Mouse (Mus musculus): ENCODE results near the gene Fry.
A peak's percentile ranks its signal among the peaks of the same experiment; 100 is the strongest.

Fry gene

DNA sequence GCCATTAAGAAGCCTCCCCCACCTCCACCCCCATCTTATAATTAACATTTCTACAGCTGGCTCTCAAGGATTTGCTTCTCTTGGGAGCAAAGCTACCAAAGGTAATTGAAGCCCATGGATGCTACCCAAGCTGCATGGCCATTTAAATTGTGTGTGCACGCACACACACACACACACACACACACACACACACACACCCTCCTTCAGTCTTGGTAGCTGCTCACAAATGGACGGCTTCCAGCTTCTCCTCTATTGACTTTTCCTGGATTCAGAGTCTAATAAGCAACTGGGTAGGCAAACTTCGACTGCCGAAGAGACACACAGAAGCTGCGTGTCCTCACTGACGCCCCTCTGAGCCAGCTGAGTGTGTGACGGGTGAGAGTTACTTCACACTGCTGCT is 11.7 kb downstream of the Fry start:
- no peak for DNase-seq (ENCODE audit: low spot score)

DNA sequence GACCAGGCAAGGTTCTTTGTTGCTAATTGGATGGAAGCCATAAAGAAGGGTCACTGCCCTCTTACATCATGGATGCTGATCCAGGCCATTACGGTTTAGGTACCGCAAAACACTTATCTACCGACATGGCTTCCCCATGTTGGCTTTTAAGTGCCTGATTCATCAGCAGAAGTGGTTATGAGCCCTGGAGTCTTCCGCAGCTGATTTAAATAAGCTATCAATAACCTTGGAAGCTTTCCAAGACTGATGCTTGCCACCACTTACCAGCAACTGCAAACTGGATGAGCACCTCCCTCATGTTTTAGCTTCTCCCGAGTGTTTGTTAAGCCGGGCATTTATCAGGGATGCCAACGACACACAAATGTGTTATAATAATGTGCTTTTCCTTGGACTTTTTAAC is 12.7 kb downstream of the Fry start:
- no peak for DNase-seq (ENCODE audit: low spot score)

DNA sequence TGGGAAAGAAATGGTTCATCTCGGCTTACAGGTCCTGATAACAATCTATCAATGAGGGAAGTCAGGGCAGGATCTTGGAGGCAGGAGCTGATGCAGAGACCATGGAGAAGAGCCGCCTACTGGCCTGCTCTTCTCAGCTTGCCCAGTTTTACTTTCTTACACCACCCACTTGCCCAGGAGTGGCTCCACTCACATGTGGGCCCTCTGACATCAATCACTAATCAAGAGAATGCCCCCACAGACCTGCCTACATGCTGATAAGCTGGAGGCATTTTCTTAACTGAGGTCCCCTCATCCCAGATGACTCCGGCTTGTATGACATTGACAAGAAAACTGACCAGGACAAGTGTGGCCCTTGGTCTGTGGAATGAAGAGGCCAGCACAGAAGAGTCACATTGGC is 16.2 kb downstream of the Fry start:
- no peak for DNase-seq (ENCODE audit: low spot score)

DNA sequence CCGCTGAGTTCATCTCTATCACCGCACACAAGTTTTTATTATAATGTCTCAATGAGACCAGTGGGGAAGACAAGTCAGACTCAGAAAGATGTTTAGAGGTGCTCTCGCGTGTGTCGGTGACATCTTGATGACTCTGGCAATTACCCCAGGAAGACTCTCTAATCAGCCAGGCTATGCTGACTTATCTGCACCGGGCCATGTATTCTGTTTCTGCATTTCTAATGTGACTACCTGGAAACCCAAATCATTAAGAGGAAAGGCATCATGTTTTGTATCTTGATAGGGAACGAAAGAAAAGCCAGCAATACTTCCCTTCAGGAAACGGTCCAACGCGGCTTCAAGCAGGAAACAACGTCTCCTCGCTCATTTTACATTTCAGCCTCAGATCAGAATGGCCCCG is 17.1 kb downstream of the Fry start:
- DNase-seq (ENCODE audit: low spot score): no peak

DNA sequence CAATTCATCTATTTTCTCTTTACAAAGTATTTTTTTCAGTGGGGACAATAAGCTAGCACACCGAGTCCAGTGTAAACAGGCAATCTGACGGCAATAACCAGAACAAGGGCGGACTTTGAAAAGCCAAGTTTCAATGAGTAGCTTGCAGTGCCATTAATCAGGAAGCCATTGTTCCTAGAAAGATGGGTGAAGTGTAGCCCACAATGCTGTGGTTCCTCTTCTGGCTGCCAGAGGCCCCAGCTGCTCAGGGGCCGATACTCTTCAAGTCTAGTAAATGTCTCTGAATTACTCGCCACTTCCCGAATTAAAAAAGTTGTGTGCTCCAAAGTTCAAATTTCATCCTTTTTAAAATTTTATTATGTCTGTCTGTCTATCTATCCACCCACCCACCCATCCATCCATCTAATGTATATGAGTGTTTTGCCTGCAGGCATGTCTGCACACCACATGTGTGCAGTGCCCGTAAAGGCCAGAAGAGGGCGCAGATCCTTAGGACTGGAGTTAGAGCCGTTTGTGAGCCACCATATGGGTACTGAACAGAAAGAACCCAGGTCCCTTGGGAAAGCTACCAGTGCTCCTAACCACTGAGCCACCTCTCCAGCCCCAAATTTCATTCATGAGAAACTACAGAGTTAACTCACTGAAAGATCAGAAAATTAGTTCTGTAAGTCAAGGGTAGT is 19.5 kb downstream of the Fry start:
- no peak for DNase-seq (ENCODE audit: low spot score)

DNA sequence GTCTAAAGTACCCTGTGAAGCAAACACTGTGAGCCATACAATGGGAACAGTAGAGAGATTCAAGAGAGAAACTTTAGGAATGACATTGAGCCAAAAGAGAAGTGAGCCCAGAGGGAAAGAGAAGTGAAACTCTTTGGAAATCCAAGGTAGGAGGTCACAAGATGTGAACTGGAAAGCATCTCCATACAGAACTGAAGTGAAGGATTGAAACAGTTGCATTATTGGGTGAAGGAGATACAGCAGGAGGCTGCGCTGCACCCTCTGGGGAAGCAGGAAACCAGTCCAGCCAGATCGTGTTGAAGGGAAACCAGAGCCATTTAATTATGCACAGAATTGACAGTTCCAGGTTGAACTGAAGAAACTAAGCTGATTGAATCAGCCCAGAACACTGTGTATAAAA is 22.1 kb downstream of the Fry start:
- no peak for DNase-seq (ENCODE audit: low spot score)

DNA sequence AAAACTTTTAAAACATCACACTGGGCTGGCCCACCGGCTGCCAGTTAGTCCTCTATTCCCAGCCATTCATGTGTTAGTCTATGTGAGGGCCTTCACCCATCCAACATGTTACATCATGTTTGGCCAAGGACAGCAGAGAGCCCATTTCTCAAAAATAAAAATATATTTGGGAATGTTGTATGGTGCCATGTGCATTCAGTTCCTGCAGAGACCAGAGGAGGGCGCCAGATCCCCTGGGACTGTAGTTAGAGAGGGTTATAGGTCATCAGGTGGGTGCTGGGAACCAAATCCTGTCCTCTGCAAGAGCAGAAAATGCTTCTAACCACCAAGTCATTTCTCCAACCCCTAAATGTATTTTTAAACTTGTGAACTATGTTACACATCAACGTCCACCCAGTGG is 27.5 kb downstream of the Fry start:
- DNase-seq (ENCODE audit: low spot score): no peak

DNA sequence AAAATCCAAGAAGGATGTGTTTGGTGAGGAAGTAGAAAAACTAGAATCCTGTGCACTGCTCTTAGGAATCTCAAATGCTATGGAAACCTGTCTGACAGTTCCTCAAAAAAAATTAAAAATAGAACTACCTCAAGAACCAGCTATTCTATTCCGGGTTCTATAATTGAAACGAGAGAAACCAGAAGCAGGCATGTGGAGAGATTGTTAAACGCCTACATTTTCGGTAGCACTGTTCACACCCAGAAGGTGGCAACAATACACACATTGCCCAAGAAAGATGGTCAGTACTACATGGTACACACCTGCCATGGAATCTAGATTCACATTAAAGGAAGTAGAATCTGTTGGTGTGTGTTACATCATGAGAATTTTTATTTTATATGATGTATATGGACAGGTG is 28.2 kb downstream of the Fry start:
- DNase-seq (ENCODE audit: low spot score): no peak

DNA sequence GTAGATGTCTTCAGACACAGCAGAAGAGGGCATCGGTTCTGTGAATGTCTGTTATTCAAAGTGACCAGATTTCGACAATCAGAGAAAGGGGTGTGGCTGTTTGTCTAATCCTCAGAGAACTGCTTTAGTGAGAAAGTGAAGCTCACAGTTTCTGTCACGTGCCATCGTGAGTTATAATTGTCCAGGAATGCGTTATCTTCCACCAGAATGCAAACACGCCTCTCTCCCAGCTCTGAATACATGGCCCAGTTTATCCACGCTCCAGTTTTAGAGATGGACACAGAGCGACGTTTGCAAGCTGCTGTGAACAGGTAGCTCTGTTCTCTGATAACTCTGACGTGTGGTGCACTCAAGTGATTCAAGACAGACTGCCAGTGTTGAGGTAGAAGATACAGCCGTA is 31.3 kb downstream of the Fry start:
- no peak for DNase-seq (ENCODE audit: low spot score)

DNA sequence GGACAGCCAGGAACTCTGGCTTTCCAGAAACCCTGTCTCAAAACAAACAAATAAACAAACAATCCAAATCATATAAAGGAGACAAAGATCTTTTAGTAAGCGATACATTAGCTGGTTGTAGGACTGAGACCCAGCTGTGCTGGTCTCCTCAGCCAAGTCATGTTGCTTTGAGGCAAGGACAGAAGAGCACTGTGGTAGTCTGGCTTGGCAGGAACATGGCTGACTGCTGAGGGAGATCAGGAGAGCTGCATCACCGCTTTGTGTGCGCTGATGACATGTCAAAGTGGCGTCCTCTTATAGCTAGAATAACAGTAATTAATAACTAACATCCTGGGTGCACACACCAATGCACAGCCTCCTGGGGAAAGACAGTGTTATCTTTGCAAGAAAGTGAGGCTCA is 32.5 kb downstream of the Fry start:
- DNase-seq (ENCODE audit: low spot score): no peak

DNA sequence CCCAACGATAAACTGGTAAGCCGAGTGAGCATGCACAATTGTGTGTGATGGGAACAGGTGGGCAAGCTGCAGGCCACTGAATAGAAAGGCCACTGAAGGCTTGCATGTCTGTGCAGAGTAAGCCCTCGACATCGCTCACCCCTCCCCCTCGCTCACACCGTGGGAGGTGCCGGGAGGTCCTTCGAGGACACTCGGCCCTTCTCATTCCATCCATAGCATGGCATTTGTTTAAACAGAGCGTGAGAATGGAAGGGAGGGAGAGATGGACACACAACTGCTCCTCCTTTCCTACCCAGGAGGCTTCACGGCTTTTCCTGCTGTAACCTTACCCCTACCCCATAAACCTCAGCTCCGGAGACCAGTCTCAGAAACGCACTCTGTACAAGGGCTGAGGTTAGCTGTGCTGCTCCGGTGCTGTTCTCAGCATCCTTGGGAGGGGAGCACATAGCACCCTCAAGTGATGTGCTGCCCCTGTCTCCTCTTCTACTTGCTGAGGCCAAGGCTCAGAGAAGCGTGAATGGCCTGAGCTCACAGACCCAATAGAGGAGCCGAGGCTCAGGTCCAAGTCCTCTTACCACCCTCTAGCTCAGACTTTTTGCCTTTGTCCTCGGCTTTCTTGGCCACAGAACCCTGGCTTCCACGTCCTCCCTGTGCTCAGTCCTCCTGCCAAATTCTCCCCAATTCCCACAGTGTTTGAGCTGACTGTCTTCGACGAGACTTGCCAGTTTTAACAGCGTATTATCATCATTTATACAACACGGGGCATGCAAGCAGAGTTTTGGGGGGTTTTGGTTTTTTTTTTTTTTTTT is 33.8 kb downstream of the Fry start:
- no peak for DNase-seq (ENCODE audit: low spot score)

DNA sequence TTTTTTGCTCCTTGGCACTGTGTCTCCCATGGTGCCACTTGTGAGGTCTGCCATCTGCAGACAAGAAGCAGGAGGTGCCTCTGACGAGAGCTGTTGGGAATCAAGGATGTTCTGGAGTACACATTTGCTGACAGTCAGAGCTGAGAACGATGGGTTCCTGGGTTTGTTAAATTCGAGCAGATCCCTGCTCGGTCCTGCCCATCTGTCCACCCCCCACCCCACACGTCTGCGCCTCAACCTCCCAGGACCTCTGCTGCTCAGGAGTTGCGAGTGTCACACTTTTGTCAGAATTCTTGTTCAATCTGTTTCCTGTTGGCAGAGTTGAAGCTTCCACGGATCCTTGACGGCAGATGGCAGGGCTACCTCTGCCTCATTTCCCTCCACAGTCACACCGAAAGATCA is 34.4 kb downstream of the Fry start:
- no peak for DNase-seq (ENCODE audit: low spot score)

DNA sequence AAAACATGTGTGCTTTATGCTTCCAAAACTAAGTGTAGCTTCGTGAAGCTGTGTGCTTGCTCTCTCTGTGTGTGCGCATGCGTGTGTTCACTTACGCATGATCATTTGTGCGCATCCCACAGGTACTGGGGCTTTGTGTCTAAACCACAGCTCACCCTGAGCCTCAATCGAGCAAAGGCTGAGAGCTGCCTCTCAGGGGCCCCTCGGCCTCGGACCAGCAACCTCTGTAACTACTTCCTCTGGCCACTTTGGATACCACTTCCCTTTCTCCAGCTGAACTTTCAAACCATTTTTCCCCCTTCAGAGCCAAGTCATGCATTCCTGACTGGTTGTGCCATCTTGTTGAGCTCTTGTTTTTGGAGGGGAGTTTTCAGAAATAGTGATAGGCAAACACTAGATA is 36.9 kb downstream of the Fry start:
- no peak for DNase-seq (ENCODE audit: low spot score)

DNA sequence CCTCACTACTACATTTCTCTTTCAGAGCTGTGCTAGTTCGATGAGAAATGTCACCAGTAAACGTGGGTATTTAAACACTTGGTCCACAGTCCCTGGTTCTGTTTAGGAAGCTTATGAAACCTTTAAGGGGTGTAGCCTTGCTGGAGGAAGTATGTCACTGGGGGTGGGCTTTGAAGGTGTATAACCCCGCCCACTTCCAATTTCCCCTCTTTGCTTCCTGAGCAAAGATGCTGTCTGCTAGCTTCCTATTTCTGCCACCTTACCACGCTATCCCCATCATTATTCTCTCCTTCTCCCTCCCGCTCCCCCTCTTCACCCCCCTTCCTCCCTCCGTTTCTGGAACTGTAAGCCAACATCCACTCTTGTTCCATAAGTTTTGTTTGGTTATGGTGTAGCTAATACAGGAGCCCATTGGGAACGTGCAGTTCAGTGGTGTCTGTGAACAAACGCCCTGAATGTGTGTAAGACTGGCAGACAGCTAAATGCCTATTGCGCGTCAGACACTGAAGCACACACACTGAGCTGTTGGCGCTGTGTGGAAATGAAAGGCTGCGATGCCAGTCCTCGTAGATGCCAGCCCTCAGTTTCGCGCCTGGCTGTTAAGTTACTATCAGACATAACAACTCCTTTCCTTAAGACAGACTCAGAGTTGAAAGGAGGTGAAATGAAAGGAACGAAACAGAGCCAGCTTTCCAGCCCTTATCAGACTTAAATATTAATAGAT is 37.8 kb downstream of the Fry start:
- DNase-seq (ENCODE audit: low spot score): no peak

DNA sequence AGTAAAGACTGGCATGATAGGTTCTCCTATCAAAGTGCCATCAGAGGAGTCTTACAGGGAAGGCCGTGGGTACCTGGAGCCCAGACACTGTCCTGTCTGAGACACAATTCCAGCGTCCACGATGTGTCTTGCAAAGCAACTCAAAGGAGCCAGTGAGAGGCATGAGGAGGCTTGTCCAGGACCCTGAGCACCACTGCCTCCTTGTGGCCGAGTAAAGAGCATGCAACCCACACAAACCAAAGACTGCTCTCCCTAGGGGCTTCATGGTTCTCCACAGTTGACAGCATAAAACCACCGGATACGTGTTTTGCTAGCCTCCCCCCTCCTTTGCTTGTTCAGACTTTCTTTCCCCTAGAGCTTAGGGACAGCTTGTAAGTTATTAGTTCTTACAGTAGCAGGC is 39.2 kb downstream of the Fry start:
- peak; percentile 42 for DNase-seq (ENCODE audit: low spot score)

DNA sequence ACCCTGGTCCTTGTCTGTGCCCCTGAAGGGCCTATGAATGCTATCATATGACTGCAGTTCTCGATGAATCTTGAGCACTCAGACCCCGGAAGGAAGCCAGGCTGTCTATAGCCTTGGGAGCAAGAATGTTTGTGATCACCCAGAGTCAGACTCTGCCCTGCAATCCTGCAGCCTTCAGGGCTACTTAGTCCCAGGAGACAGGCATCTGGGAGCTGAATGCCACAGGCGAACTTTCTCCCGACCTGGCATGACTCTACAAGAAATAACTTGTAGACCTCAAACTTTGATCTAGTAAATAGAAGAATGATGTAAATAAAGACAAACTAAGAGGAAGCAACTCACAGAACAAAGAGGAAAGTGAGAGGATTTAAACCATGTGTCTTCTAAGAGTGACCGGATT is 40.7 kb downstream of the Fry start:
- DNase-seq (ENCODE audit: low spot score): no peak

DNA sequence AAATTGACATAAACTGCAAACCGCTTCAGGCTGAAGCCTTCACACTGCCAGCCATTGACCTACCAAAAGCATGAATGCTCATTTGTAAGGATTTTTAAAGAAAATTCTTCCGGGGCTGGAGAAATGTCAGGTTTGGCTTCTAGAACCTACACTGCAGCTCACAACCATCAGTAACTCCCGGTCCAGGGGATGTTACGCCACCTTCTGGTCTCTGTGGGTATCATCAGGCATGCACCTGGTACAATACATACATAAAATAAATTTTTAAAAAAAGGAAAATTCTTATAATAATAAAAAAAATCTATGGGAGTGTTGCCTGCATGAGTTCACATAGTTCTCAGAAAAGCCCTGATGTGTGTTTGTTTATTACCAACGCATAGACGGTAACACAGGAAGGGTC is 42.7 kb downstream of the Fry start:
- DNase-seq (ENCODE audit: low spot score): no peak

DNA sequence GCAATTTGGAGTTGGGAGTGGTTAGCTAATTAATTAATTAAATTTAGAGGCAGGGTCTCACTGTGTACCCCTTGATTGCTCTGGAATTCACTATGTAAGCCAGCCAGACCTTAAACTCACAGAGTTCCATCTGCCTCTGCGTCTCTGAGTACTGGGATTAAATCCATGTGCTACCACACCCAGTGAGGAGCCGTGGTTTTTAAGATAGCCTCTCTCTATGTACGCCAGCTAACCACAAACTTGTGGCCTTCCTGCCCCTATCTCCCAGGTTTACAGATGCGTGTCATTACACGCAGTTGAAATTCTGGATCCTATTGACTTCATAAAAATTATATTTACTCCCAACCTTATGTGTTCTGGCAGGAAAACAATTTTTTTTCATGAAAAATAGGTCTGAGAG is 43.5 kb downstream of the Fry start:
- no peak for DNase-seq (ENCODE audit: low spot score)

DNA sequence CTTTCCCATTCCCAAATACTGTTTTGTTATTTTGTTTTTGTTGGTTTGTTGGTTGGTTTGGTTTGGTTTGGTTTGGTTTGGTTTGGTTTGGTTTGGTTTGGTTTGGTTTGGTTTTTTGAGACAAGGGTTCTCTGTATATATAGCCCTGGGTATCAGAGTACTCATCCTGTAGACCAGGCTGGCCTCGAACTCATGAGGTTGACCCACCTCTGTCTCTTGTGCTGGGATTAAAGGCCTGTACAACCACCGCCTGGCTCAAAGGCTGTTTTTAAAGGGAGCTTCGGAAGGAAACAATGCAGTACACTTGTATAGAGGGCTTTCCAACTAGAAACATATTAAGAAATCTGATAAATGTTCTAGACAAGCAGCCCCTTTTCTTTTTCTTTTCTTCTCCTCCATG is 46.2 kb downstream of the Fry start:
- no peak for DNase-seq (ENCODE audit: low spot score)

DNA sequence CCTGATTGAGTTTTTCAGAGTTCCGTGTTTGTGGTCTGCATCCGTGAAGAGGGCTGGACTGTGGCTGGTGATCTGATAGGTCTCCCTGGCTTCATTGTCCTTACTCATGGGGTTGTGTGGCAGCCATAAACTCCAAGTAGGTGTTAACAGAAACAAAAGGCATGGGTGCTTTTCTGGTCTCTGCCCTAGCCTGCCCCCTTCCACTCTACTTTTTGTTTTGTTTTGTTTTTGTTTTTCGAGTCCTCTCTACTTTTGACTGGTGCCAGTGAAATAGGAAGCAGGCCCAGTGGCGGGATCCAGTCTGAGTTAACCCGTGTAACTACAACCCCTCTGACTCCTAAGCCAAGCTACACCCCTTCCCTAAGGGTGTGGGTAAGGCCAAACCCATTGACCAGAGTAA is 48.4 kb downstream of the Fry start:
- no peak for DNase-seq (ENCODE audit: low spot score)

DNA sequence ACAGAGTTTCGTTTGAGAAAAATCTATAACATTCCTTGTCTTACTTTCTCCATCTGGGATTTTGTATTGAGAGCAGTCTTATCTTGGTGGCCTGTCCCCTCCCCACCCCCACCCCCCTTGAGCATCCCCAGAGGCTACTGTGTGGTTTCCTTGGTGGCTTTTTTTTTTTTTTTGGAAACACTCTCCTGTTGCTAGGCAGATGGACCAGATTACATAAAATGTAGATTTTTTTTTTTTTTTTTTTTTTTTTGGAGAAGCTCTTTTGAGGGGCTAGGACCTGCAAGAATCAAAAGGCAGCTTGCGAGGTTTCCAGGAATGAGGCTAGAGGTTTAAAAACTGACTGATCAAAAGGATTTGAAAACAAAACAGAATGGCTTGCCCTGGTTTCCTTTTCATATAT is 48.8 kb downstream of the Fry start:
- no peak for DNase-seq (ENCODE audit: low spot score)

DNA sequence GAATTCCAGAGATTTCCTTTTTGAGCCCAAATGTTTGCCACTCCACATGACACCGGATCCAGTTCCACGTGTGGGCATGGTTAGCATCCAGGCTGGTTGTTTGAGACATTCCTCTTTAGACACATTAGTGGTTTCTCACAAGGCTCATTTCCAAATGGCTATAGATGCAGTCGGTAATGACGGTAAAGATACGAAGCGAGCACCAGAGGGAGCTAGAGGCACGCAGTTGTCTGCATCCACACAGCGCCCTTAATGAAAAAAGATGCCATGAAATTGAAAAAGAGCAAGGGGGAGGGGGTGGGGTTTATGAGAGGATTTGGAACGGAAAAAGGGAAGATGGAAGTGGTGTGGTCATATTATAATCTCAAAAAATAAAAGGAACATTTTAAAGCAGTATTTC is 50.3 kb downstream of the Fry start:
- no peak for DNase-seq (ENCODE audit: low spot score)

DNA sequence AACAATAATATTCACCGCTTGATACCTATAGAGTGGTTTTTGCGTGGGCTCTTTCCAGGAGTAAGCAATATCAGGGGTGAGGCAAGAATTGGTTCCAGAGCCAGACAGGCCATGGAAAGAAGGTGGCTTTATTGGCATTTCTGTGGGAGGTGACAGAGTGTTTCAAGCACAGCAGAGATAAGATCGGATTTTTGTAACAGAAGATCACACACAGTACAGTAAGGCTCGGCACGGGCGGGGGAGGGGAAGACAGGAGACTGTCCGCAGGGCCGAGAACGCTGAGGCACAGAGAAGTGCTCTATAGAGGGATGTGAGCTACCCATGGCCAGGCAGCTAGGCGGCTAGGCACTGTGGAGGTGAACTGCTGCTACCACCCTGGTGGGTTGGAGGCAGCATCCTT is 53.1 kb downstream of the Fry start:
- no peak for DNase-seq (ENCODE audit: low spot score)
